Mouse (Mus musculus) limb, embryonic 13.5 days (tissue): Measurements from ENCODE around the gene Tmem150c. TPM values are rescaled to one million over a fixed set of nuclear protein-coding genes. Genes with fewer than 3 reads are reported as not detected.

Experiments used
- ATAC-seq: fragments of 200-750 bp; cut with Nextera tagmentation; 2 replicates; pipeline ENCODE4 v1.8.0; 2017; ENCODE audit warnings: low read depth, moderate number of reproducible peaks, moderate TSS enrichment; ENCODE audit not compliant: low FRiP score
- H3K27ac ChIP-seq: fragments of 300-500 bp; sonication (generic); 2 replicates; pipeline ENCODE4 v1.5.1; 2015; ENCODE audit warnings: inconsistent platforms, mild to moderate bottlenecking, moderate library complexity
- H3K27me3 ChIP-seq: fragments of 300-500 bp; sonication (generic); 2 replicates; pipeline ENCODE4 v1.6.1; 2015; ENCODE audit warnings: mild to moderate bottlenecking, inconsistent platforms
- H3K36me3 ChIP-seq: fragments of 300-500 bp; sonication (generic); 2 replicates; pipeline ENCODE4 v1.6.1; 2015; ENCODE audit warnings: inconsistent platforms, mild to moderate bottlenecking, moderate library complexity
- H3K4me1 ChIP-seq: fragments of 300-500 bp; sonication (generic); 2 replicates; pipeline ENCODE4 v1.6.1; 2015; ENCODE audit warnings: inconsistent platforms
- H3K4me2 ChIP-seq: fragments of 300-500 bp; sonication (generic); replicated peaks from 2 replicates; pipeline ENCODE4 v1.6.1; 2015; ENCODE audit warnings: inconsistent platforms, mild to moderate bottlenecking, moderate library complexity
- H3K4me3 ChIP-seq: fragments of 300-500 bp; sonication (generic); 2 replicates; pipeline ENCODE4 v1.5.1; 2015; ENCODE audit warnings: moderate library complexity, mild to moderate bottlenecking, inconsistent platforms
- H3K9ac ChIP-seq: fragments of 300-500 bp; sonication (generic); 2 replicates; pipeline ENCODE4 v1.6.1; 2015; ENCODE audit warnings: mild to moderate bottlenecking, inconsistent platforms
- H3K9me3 ChIP-seq: fragments of 300-500 bp; sonication (generic); 2 replicates; pipeline ENCODE4 v1.6.1; 2016; ENCODE audit warnings: inconsistent platforms
- WGBS: fragments of 180-500 bp; shearing (Covaris S2); methylation state at CpG from one replicate; pipeline ENCODE4 v1.1.7; 2015; 5-methylcytosine and 5-hydroxymethylcytosine counted together
- polyA plus RNA-seq: library from polyadenylated mRNA; unstranded; fragments of >200 nt; fragmentation: Nextera tagmentation; extraction: Ambion mirVana; gene quantifications from 2 replicates; pipeline ENCODE4 v1.2.1, GENCODE M21; 2015

Gene Tmem150c
- polyA plus RNA-seq, 1 experiment from 2014 or later: 7.5 TPM

- Histone ChIP-seq H3K4me3 (no peak overlapping the region), H3K9me3 (no peaks in the 10 kb centered on the region), H3K27ac (no peak overlapping the region), H3K36me3 (peaks cover 11% of the 10 kb centered on the region), H3K4me1 (peaks cover 46% of the 10 kb centered on the region), H3K9ac (no peak overlapping the region), H3K4me2 (no peak overlapping the region), H3K27me3 (no peaks in the 10 kb centered on the region)
- no peak for ATAC-seq
- WGBS: 78% methylated on average over 5 of the region's 5 CpGs
Measured at GRCm38 (mm10) chr5:100043361-100043760, 116.2 kb downstream of the Tmem150c start.

DNA sequence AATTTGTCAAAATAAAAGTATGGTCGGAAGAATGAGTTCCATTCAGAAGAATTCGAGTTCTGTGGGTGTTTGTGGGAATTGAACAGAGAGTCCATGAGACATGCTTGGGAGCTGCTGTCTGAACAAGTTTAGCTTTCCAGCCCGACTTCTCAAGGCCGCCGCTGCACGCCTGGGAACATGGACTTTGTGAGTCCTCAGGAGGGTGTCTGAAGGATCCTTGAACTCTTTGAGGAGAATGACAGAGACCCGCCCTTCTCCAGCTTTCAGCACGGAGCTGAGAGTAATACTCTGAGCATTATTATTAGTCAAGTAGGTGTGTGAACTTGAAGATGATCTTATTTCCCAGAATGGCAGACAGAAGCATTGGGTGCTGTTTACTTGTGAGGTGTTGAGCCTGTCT is 117.1 kb downstream of the Tmem150c start:
- H3K4me1 ChIP-seq: peaks cover 39% of the 10 kb centered on the region
- no peaks in the 10 kb centered on the region for H3K27me3 ChIP-seq
- no peak overlapping the region for H3K4me2 ChIP-seq
- H3K9ac ChIP-seq: no peak overlapping the region
- ATAC-seq: no peak
- no peak overlapping the region for H3K27ac ChIP-seq
- WGBS: 95% methylated on average over 8 of the region's 8 CpGs
- peaks cover 11% of the 10 kb centered on the region for H3K36me3 ChIP-seq
- H3K4me3 ChIP-seq: no peak overlapping the region
- H3K9me3 ChIP-seq: no peaks in the 10 kb centered on the region

GRCm38 (mm10) chr5:100041272-100041671 is 118.3 kb downstream of the Tmem150c start:
- H3K36me3 ChIP-seq: peaks cover 17% of the 10 kb centered on the region
- ATAC-seq: no peak
- H3K9ac ChIP-seq: no peak overlapping the region
- no peaks in the 10 kb centered on the region for H3K27me3 ChIP-seq
- H3K4me3 ChIP-seq: no peak overlapping the region; the same call in 1 of the 2 replicates
- 89% methylated on average over 4 of the region's 4 CpGs for WGBS
- peak overlapping the region; percentile 75 for H3K4me2 ChIP-seq
- H3K9me3 ChIP-seq: no peaks in the 10 kb centered on the region
- H3K4me1 ChIP-seq: peaks cover 40% of the 10 kb centered on the region
- no peak overlapping the region for H3K27ac ChIP-seq

GRCm38 (mm10) chr5:100040281-100040784 is 119.3 kb downstream of the Tmem150c start:
- Histone ChIP-seq H3K4me1 (peaks cover 40% of the 10 kb centered on the region), H3K9ac (peak overlapping the region; percentile 100), H3K4me2 (peak overlapping the region; percentile 75), H3K4me3 (peak overlapping the region; percentile 96), H3K27me3 (no peaks in the 10 kb centered on the region), H3K27ac (peak overlapping the region; percentile 98; the same call in 1 of the 2 replicates), H3K9me3 (no peaks in the 10 kb centered on the region), H3K36me3 (peaks cover 25% of the 10 kb centered on the region)
- ATAC-seq: no peak
- 1% methylated on average over 19 of the region's 19 CpGs for WGBS

DNA sequence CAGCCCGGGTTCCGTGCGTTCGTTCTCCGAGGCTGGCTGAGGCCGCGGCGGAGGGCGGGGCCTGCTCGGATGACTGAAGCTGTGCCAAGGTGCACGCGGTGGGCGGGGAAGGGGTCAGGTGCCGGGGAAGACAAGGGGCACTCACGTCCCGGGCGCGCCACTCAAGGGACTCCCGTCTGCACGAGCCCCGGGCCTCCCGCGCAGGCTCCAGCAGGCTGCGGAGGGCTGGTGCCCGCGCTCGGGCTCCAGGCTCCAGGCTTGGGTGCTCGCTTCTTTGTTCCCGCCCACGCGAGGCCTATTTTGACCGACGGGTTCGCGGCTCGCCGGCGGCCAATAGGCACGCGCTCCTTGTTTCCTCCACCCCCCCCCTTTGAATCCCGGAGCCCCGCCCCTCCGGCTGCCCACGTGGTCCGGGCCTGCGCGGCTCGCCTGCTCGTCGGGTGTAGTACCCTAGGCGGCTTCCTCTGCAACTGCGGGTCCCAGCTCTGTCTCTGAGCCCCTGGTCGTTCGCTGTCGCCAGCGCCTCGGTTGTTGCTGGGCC is 119.9 kb downstream of the Tmem150c start, which contains the start of the genes Hnrnpdl and Enoph1:
Gene Hnrnpdl (minus strand): TSS at position 63 of the 541 bp plus-strand sequence.
Gene Enoph1 (plus strand): TSS at position 384 of the 541 bp plus-strand sequence.
- no peaks in the 10 kb centered on the region for H3K27me3 ChIP-seq
- ATAC-seq: peak; percentile 89
- peaks cover 30% of the 10 kb centered on the region for H3K36me3 ChIP-seq
- peaks cover 43% of the 10 kb centered on the region for H3K4me1 ChIP-seq
- H3K4me2 ChIP-seq: peak within 1 kb of the TSS; percentile 75
- peak within 1 kb of the TSS; percentile 100 for H3K9ac ChIP-seq
- H3K27ac ChIP-seq: peak within 1 kb of the TSS; percentile 98
- under 1% methylated on average over 53 of the region's 57 CpGs for WGBS
- H3K4me3 ChIP-seq: peak within 1 kb of the TSS; percentile 96
- H3K9me3 ChIP-seq: no peaks in the 10 kb centered on the region

DNA sequence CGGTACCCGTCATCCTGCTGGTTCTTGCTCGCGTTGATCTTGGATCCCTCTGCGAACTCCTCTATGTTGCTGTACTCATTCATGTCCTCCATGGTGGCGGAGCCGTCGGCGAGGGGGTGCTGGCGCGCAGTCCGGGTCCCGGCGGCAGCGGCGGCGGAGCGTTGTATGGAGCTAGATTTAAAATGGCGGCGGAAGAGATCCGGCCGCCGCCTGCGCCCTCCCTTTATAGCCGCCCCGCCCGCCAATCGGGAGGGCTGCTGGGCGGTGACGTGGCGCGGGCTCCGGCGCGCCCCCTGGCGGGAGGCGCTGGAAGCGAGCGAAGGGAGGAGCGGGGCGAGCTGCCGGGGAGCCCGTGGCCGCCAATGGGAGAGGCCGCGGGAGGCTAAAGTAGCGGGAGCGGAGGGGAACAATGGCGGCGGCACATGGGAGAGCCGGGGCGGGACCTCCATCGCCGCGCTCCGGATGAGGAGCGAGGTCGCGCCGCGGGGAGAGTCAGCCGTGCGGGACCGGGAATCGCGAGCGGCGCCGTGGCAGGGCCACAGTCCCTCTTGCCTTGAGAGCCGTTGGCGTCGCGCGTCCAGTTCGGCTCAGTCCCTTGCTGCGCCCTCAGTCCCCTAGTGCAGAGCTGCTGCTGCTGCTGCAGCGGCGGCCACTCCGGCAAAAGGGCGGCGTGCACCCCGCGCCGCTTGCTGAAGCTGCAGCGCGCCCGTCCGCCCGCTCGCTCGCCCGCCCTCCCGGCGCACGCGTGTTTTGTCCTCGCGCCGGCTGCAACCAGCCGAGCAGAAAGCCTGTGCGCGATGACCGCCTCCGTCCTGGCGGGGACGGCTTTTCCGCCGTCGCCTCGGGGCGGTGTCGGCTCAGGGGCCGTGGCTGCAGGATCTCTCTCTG is 120.7 kb downstream of the Tmem150c start:
- Histone ChIP-seq H3K27ac (peak overlapping the region; percentile 98), H3K4me1 (peaks cover 42% of the 10 kb centered on the region), H3K36me3 (peaks cover 37% of the 10 kb centered on the region), H3K4me2 (peak overlapping the region; percentile 75), H3K9me3 (no peaks in the 10 kb centered on the region), H3K4me3 (peak overlapping the region; percentile 96), H3K9ac (peak overlapping the region; percentile 100), H3K27me3 (no peaks in the 10 kb centered on the region)
- WGBS: under 1% methylated on average over 87 of the region's 113 CpGs
- peak; percentile 79 for ATAC-seq

DNA sequence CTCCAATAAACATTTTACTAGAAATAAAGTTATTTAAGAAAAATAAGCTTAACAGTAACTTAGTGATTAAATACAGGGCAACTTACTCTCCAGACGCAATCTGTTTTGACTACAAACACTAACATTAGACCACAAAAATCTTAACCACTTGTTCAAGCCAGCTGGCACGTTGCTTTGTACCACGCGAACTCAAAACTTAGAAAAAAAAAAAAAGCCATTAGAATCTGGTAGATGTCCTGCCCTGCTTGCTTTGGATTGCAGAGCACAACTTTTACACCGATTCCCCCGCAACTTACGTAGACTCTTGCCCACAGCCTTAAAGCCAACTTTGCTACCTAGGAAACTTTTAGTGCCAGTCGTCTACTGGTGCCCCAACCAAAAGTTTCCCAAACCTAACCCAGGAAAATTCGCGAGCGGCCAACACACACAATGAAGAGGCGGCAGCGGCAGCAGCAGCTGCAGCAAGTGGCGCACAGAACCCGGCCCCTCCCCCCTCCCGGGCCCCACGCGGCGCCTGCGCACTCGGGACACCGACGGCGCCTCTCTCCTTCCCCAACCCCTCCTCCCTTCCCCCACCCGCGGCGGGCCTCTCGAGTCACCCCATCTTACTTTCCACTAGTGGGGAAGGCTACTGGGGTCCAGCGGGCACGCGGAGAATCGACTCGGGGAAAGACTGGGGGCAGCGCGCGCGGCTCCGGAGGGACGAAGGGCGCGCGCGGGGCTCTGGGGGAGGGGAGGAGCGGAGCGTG is 121.5 kb downstream of the Tmem150c start:
- Histone ChIP-seq H3K9me3 (no peaks in the 10 kb centered on the region), H3K4me2 (peak overlapping the region; percentile 92), H3K4me1 (peaks cover 36% of the 10 kb centered on the region), H3K27me3 (no peaks in the 10 kb centered on the region), H3K9ac (peak overlapping the region; percentile 100), H3K36me3 (peaks cover 42% of the 10 kb centered on the region), H3K4me3 (peak overlapping the region; percentile 96), H3K27ac (peak overlapping the region; percentile 94)
- peak; percentile 18 for ATAC-seq
- under 1% methylated on average over 39 of the region's 45 CpGs for WGBS

DNA sequence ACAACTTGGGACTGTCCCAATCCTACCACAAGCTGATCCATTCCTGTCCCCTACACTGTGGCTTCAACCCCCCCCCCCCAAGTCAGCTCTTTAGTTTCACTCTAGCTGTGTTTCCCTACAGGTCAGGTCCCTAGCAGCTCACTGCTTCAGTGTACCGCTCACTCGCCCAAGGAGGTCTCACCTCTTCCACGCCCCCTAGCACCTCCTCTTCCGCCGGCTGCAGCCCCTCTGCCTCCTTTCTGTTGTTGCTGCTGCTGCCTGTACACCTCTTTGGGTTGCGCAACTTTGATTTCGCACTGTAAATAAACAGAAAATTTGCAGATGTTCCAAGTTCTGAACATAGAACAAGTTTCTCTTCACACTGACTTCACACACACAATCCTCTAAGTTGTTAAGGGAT is 122.9 kb downstream of the Tmem150c start:
- H3K27ac ChIP-seq: no peak overlapping the region
- WGBS: 23% methylated on average over 7 of the region's 7 CpGs
- H3K4me2 ChIP-seq: peak overlapping the region; percentile 92
- ATAC-seq: no peak
- H3K36me3 ChIP-seq: peaks cover 48% of the 10 kb centered on the region
- peak overlapping the region; percentile 100 for H3K9ac ChIP-seq
- H3K27me3 ChIP-seq: no peaks in the 10 kb centered on the region
- H3K4me3 ChIP-seq: peak overlapping the region; percentile 96
- H3K9me3 ChIP-seq: no peaks in the 10 kb centered on the region
- H3K4me1 ChIP-seq: peaks cover 35% of the 10 kb centered on the region

GRCm38 (mm10) chr5:100035950-100036349 is 123.7 kb downstream of the Tmem150c start:
- no peak for ATAC-seq
- Histone ChIP-seq H3K9me3 (no peaks in the 10 kb centered on the region), H3K9ac (no peak overlapping the region), H3K4me1 (peaks cover 28% of the 10 kb centered on the region), H3K4me3 (peak overlapping the region; percentile 96), H3K27me3 (no peaks in the 10 kb centered on the region), H3K27ac (no peak overlapping the region), H3K4me2 (peak overlapping the region; percentile 92), H3K36me3 (peaks cover 52% of the 10 kb centered on the region)
- WGBS: 43% methylated on average over 7 of the region's 7 CpGs

- Histone ChIP-seq H3K4me2 (no peak overlapping the region), H3K36me3 (peaks cover 52% of the 10 kb centered on the region), H3K27ac (no peak overlapping the region), H3K9me3 (no peaks in the 10 kb centered on the region), H3K9ac (no peak overlapping the region), H3K4me3 (no peak overlapping the region), H3K4me1 (peaks cover 34% of the 10 kb centered on the region), H3K27me3 (no peaks in the 10 kb centered on the region)
- 77% methylated on average over 3 of the region's 3 CpGs for WGBS
- no peak for ATAC-seq
Measured at GRCm38 (mm10) chr5:100032646-100033045, 127.0 kb downstream of the Tmem150c start.

GRCm38 (mm10) chr5:100032107-100032506 is 127.5 kb downstream of the Tmem150c start:
- H3K9ac ChIP-seq: no peak overlapping the region
- H3K4me2 ChIP-seq: no peak overlapping the region
- H3K4me1 ChIP-seq: peaks cover 29% of the 10 kb centered on the region
- no peak overlapping the region for H3K4me3 ChIP-seq
- H3K9me3 ChIP-seq: no peaks in the 10 kb centered on the region
- ATAC-seq: no peak
- WGBS: 80% methylated on average over 2 of the region's 2 CpGs
- H3K36me3 ChIP-seq: peaks cover 52% of the 10 kb centered on the region
- no peaks in the 10 kb centered on the region for H3K27me3 ChIP-seq
- no peak overlapping the region for H3K27ac ChIP-seq
